Mouse (Mus musculus): Measurements from ENCODE around the gene Kcnj3.

- TF ChIP-seq CTCF (IDR thresholded peaks at IDR 0.05; ENCODE audit: extremely low read depth, insufficient read depth, low read length): no peak
- TF ChIP-seq POLR2A (IDR thresholded peaks at IDR 0.05; ENCODE audit: extremely low read depth, insufficient read depth, low read length): no peak
Measured at GRCm38 (mm10) chr2:55459195-55459594, 23.4 kb downstream of the Kcnj3 start.
